ENCODE assay signal across 13 mouse cellular contexts in genomic region chr4:116782171-116782570, GRCm38 (mm10). TPM values are rescaled to one million over a fixed set of nuclear protein-coding genes. Genes with fewer than 3 reads are reported as not detected.
A peak's percentile ranks its signal among the peaks of the same experiment; 100 is the strongest.
DNase-seq lines count a peak whose midpoint lies in the region; ATAC-seq lines count a peak whose summit lies in the region.
"Had no signal": no experiment of that assay in that cellular context is flagged by ENCODE, and none has a peak within 500 bp of the region (broad histone marks: within the 10 kb centered on the region; RNA-seq: fewer than 3 reads in every experiment).

No protein-coding gene starts in this region.

- no peak for ATAC-seq in erythroblast, adult 5-6 weeks (replicated peaks; ENCODE audit: low FRiP score, poor library complexity, severe bottlenecking)
- ATAC-seq: liver, embryonic 12.5 days had no signal

- DNase-seq in cerebellum, adult 9-11 months: peak; percentile 31
- DNase-seq in cerebellum, postnatal 14 days: no peak
- peak; percentile 49 for DNase-seq in layer of hippocampus, adult 9-11 months
- no peak for DNase-seq in layer of hippocampus, adult 8-10 months (ENCODE audit: low spot score in 2 of 2)
- peak; percentile 83 for DNase-seq in ZHBTc4 (ENCODE audit: low read depth, low spot score)
- peak; percentile 10 for DNase-seq in mesoderm, embryonic 11.5 days (ENCODE audit: low read depth, low spot score)
- no peak for DNase-seq in urinary bladder, adult 2 months (ENCODE audit: low spot score)
- DNase-seq: adrenal gland, adult 2 months; lung, postnatal 10 days; right cerebral cortex, adult 18-20 months; thymus, postnatal 14 days had no signal

RNA-seq across cellular contexts. Expression of gene Toe1, which starts 25.3 kb away (rescaled TPM):
- total RNA-seq in layer of hippocampus, adult 8-10 months (2022): 10 to 100 TPM; 11.3 to 16.1 (median 14.0) TPM
- polyA plus RNA-seq in urinary bladder, adult 2 months (2012; rRNA removed): 25.8 and 31.2 TPM in 2 replicates
- 8.6 and 10.4 TPM in 2 replicates for total RNA-seq in erythroblast, adult 5-6 weeks (2015; ENCODE audit: low replicate concordance)
- 14.3 and 20.5 TPM in 2 replicates for total RNA-seq in erythroblast, adult 5-6 weeks (2017; ENCODE audit: low replicate concordance)

RNA-seq across cellular contexts. Expression of gene Mutyh, which starts 25.4 kb away (rescaled TPM):
- total RNA-seq in layer of hippocampus, adult 8-10 months (2022): 1 to 10 TPM; 2.0 to 4.9 (median 2.9) TPM
- polyA plus RNA-seq in urinary bladder, adult 2 months (2012; rRNA removed): 5.0 and 6.6 TPM in 2 replicates
- total RNA-seq in erythroblast, adult 5-6 weeks (2015; ENCODE audit: low replicate concordance): 0.58 TPM in 1 of 2 replicates, not detected in the other
- total RNA-seq in erythroblast, adult 5-6 weeks (2017; ENCODE audit: low replicate concordance): 0.43 and 0.98 TPM in 2 replicates

RNA-seq across cellular contexts. Expression of gene Hpdl, which starts 39.3 kb away (rescaled TPM):
- 1 to 10 TPM; 3.1 to 5.5 (median 5.2) TPM for total RNA-seq in layer of hippocampus, adult 8-10 months (2022)
- polyA plus RNA-seq in urinary bladder, adult 2 months (2012; rRNA removed): 0.24 and 0.26 TPM in 2 replicates
- not detected in 2 replicates for total RNA-seq in erythroblast, adult 5-6 weeks (2015; ENCODE audit: low replicate concordance)
- not detected in 2 replicates for total RNA-seq in erythroblast, adult 5-6 weeks (2017; ENCODE audit: low replicate concordance)

Comparison
In these comparisons a context has a peak if more than half of its experiments do, and no peak if none do; other contexts are left out.
1. DNase-seq: peak in cerebellum, adult 9-11 months (single experiment), layer of hippocampus, adult 9-11 months (single experiment), ZHBTc4 (single experiment) and mesoderm, embryonic 11.5 days (single experiment); none in cerebellum, postnatal 14 days (0 of 2), layer of hippocampus, adult 8-10 months (0 of 2) and urinary bladder, adult 2 months (single experiment).
2. RNA of gene Hpdl, which starts 39.3 kb away (total RNA-seq): 3.1 to 5.5 TPM in layer of hippocampus, adult 8-10 months; not detected in erythroblast, adult 5-6 weeks; every median in the first group is over 4 times any median in the second.